Mouse (Mus musculus) WW6 (cell line): ENCODE measurements around the gene Neo1.

Experiments
- DNase-seq: peaks from one replicate; pipeline ENCODE4 v3.0.0-alpha.2; 2013; ENCODE audit warnings: low read depth, low spot score

The Neo1 gene

GRCm38 (mm10) chr9:58859080-58859635, 177.1 kb downstream of the Neo1 start:
- DNase-seq: no peak

GRCm38 (mm10) chr9:58854931-58855330, 181.3 kb downstream of the Neo1 start:
- DNase-seq: no peak

DNA sequence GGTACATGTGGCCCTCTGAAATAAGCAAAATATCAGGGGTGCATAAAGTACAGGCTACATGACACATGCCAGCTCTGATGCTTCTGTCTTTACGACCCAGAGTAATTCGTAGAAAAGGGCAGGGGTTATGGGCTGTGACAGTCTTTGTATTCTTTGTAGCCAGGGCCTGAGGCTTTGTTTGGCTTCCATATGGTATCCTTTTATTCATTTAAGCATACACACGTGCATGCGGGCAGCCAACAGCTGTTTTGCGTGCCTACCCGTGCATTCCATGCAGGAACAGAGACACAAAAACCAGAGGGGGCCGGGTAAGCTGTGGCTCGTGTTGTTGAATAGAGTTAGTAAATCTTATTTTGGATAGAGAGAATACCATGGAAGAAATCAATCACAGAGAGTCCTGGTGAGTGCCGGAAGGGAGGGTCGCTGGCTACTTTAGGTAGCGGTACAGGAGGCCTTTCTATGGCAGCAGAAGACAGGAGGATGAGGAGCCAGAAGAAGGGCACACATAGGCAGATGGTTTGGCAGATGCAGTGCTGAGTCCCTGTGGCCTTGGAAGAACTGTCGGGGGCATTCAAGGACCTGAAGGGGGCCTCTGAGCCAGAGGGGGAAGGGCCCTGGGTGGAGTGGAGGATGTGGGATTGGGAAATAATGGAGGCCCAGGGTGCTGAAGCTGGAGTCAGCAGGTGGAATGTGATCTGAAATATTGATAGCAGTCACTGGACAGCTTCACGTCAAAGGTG, 186.5 kb downstream of the Neo1 start:
- no peak for DNase-seq

DNA sequence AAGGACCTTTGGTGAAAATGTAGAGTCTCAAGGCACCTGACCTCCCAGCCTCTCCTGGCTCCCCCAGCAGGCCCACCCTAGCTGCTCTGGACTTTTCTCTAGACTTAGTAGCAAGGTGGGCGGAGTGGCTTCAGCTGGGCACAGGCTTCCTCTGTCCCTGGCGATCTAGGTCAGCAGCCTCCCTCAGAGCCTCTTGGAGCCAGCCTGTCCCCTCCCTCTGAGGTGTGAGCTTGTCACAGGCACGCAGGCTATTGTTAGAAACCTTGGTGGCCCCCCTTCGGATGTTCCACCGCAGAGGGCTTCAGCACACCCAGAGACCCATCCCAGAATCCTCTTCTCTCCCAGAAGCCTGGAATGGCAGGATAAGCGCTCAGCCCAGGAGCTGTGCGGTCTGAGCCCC, 188.6 kb downstream of the Neo1 start:
- no peak for DNase-seq

GRCm38 (mm10) chr9:58847008-58847407, 189.2 kb downstream of the Neo1 start:
- DNase-seq: no peak

- DNase-seq: no peak
Measured at GRCm38 (mm10) chr9:58844597-58844996, 191.6 kb downstream of the Neo1 start.

DNA sequence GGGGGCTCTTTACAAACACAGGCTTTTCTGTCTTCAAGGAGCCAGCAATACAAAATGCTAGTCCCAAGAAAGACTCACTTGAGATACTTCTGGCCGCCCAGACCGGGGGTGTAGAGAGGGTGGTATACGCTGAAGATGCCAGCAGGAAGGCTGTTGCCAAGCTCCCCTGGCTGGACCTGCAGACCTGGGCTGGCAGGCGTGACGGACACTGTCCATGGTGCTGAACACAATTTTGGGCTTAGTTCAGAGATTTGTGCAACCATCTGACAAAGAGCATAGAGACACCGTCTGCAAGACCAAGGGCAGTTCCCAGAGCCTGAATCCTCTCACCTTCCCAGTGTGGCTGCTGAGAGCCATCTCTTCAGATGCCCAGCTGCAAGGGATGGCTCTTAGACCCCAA, 194.6 kb downstream of the Neo1 start:
- DNase-seq: no peak

- no peak for DNase-seq
Measured at GRCm38 (mm10) chr9:58838504-58838903, 197.7 kb downstream of the Neo1 start.

DNA sequence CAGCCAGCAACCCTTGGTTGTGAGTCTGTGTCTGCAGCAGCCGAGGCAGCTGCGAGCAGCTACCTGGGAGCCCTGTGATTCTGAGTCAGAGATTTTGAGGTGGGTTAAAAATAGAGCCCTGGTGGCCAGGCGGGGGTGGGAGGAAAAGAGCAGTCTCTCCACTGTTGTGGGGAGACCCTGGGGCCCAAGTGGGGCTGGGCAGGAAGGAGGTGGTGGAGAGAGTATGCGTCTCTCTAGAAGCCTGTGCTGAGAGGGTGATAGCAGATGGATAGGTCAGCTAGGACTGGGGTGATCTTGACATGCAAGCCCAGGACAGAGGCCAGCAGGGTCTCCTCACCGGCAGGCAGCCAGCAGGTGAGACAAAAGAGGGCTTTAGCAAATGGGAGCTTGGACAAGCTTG, 199.1 kb downstream of the Neo1 start:
- no peak for DNase-seq

DNA sequence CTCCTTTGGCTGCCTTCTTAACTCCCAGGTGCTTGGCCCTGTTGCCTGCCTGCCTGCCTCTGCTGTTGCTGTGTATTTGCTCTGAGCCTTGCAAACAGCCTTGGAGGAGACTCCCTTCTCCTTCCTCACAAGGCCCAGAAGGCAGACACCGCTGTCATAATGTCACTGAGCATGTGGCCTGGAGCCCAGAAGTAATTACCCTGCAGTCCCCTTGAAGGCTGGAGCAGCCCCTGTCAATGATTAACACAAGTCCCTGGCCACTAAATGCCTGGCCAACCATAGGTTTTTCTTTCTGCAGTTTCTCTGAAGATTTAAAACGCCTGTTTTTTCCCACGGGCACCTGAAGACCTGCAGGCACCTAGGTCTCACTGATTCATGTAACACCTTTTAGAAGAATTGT, 203.3 kb downstream of the Neo1 start:
- DNase-seq: no peak

GRCm38 (mm10) chr9:58829627-58830026, 206.6 kb downstream of the Neo1 start:
- no peak for DNase-seq
